In genomic region chr7:95689161-95689833, GRCm38 (mm10) we compare ENCODE assay signal across 10 mouse cellular contexts.
DNase-seq lines count a peak whose midpoint lies in the region; ATAC-seq and TF ChIP-seq lines count a peak whose summit lies in the region.
"Had no signal": no experiment of that assay in that cellular context is flagged by ENCODE, and none has a peak within 500 bp of the region (broad histone marks: within the 10 kb centered on the region; RNA-seq: fewer than 3 reads in every experiment).

No protein-coding gene starts in this region.

- ATAC-seq in embryonic facial prominence, embryonic 15.5 days (ENCODE audit: insufficient number of reproducible peaks, low FRiP score, low TSS enrichment, low read depth): no peak; the same call in 1 of the 2 replicates
- ATAC-seq in intestine, postnatal 0 days: no peak
- no peak for ATAC-seq in megakaryocyte progenitor cell, adult 5-6 weeks (replicated peaks; ENCODE audit: poor library complexity)

- peak overlapping the region; percentile 46 for H3K4me3 ChIP-seq in layer of hippocampus, adult 2 months
- H3K4me3 ChIP-seq in embryonic facial prominence, embryonic 15.5 days (replicated peaks): peak overlapping the region; percentile 34
- peak overlapping the region; percentile 22; the same call in 1 of the 2 replicates for H3K4me3 ChIP-seq in intestine, postnatal 0 days (ENCODE audit: low read depth, low read length)

- H3K9ac ChIP-seq in embryonic facial prominence, embryonic 15.5 days: no peak overlapping the region
- H3K9ac ChIP-seq in intestine, postnatal 0 days (ENCODE audit: low read depth, low read length): no peak overlapping the region

- H3K27me3 ChIP-seq in embryonic facial prominence, embryonic 15.5 days: no peaks in the 10 kb centered on the region
- H3K27me3 ChIP-seq in intestine, postnatal 0 days (replicated peaks; ENCODE audit: control insufficient read depth, insufficient read depth, low read length): no peaks in the 10 kb centered on the region

- TF ChIP-seq CTCF in layer of hippocampus, adult 2 months (conservative IDR thresholded peaks at IDR 0.05): no peak
- TF ChIP-seq CTCF in intestine, postnatal 0 days (IDR thresholded peaks at IDR 0.05; ENCODE audit: low read depth): no peak

- H3K4me1 ChIP-seq in embryonic facial prominence, embryonic 15.5 days: peaks cover 12% of the 10 kb centered on the region; the same call in 1 of the 2 replicates
- no peaks in the 10 kb centered on the region for H3K4me1 ChIP-seq in intestine, postnatal 0 days (replicated peaks; ENCODE audit: control insufficient read depth, insufficient read depth, low read length)

- peak overlapping the region; percentile 48 for H3K4me2 ChIP-seq in embryonic facial prominence, embryonic 15.5 days (replicated peaks)
- H3K4me2 ChIP-seq in intestine, postnatal 0 days (replicated peaks; ENCODE audit: low read depth): peak overlapping the region; percentile 51

- no peak for DNase-seq in layer of hippocampus, adult 2 months (ENCODE audit: low spot score in 2 of 2)
- no peak for DNase-seq in layer of hippocampus, adult 9-10 months (ENCODE audit: low spot score)
- DNase-seq in retina, embryonic 14.5 days (ENCODE audit: low spot score): peak; percentile 46
- no peak for DNase-seq in cerebellum, adult 9-11 months
- no peak for DNase-seq in ovary, postnatal 10 days (ENCODE audit: low spot score)
- DNase-seq: heart, postnatal 10 days; lung, postnatal 36 days had no signal

- 8% methylated on average over 7 of the region's 7 CpGs for WGBS in embryonic facial prominence, embryonic 15.5 days
- WGBS in intestine, postnatal 0 days: 34% methylated on average over 7 of the region's 7 CpGs

- H3K36me3 ChIP-seq in embryonic facial prominence, embryonic 15.5 days: no peaks in the 10 kb centered on the region
- no peaks in the 10 kb centered on the region for H3K36me3 ChIP-seq in intestine, postnatal 0 days (ENCODE audit: control insufficient read depth, insufficient read depth)

- no peak overlapping the region for H3K27ac ChIP-seq in layer of hippocampus, adult 2 months
- H3K27ac ChIP-seq in embryonic facial prominence, embryonic 15.5 days (replicated peaks): no peak overlapping the region
- no peak overlapping the region for H3K27ac ChIP-seq in intestine, postnatal 0 days (ENCODE audit: low read depth, low read length)

- no peaks in the 10 kb centered on the region for H3K9me3 ChIP-seq in embryonic facial prominence, embryonic 15.5 days (replicated peaks)
- no peaks in the 10 kb centered on the region for H3K9me3 ChIP-seq in intestine, postnatal 0 days (ENCODE audit: control insufficient read depth)
